Mouse (Mus musculus): Measurements from ENCODE around the gene Mapk8ip3. TPM values are rescaled to one million over a fixed set of nuclear protein-coding genes. Genes with fewer than 3 reads are reported as not detected.

Gene Mapk8ip3
- total and polyA plus RNA-seq, 3 experiments: 60.0 to 74.4 (median 67.9) TPM

- H3K36me3 ChIP-seq (ENCODE audit: control insufficient read depth, insufficient read depth, low read length): no peaks in the 10 kb centered on the region
- 8% methylated on average over 23 of the region's 23 CpGs for WGBS
- H3K9ac ChIP-seq (ENCODE audit: low read depth, low read length): peak overlapping the region; percentile 94
- H3K4me3 ChIP-seq: peak overlapping the region; percentile 93
- intact Hi-C loops (cut with DNase I): no loop called here
- H3K4me1 ChIP-seq (ENCODE audit: control insufficient read depth, insufficient read depth, low read length): peaks cover 3% of the 10 kb centered on the region
- H3K79me2 ChIP-seq (replicated peaks; ENCODE audit: control insufficient read depth, insufficient read depth, low read length): no peaks in the 10 kb centered on the region
- DNase-seq: no peak
- TF ChIP-seq EP300 (IDR thresholded peaks at IDR 0.05; ENCODE audit: insufficient read depth, low read depth, low read length) (no peak), POLR2A (IDR thresholded peaks at IDR 0.05; ENCODE audit: insufficient read depth, low read depth, low read length) (no peak), CTCF (IDR thresholded peaks at IDR 0.05) (no peak)
- no peaks in the 10 kb centered on the region for H3K27me3 ChIP-seq (ENCODE audit: control insufficient read depth, insufficient read depth, low read length)
- H3K27ac ChIP-seq: peak overlapping the region; percentile 92
These were observed 41.1 kb downstream of the Mapk8ip3 start for GRCm38 (mm10) chr17:24895571-24896240.

DNA sequence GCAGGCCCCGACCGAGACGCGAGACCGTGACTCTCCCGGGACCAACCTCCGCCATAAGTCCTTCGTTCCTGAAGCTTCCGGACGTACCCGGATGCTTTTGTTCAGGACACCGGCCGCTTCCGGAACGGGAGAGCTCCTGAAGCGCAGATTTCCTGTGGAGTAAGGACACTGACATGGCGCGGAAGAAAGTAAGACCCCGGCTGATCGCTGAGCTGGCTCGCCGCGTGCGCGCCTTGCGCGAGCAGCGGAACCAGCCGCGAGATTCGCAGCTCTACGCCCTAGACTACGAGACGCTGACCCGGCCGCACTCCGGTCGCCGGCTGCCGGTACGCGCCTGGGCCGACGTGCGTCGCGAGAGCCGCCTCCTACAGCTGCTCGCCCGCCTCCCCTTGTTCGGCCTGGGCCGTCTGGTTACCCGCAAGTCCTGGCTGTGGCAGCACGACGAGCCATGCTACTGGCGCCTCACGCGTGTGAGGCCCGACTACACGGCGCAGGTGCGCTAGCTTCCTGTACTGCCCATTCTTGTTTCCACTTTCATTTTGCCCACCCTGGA, 41.7 kb downstream of the Mapk8ip3 start, which contains the start of the genes Eme2 and Mrps34:
Gene Eme2 (minus strand): TSS at position 93 of the 553 bp plus-strand sequence.
Gene Mrps34 (plus strand): TSS at position 122 of the 553 bp plus-strand sequence.
- Histone ChIP-seq H3K4me3 (peak within 1 kb of the TSS; percentile 93), H3K4me1 (ENCODE audit: control insufficient read depth, insufficient read depth, low read length) (peaks cover 3% of the 10 kb centered on the region), H3K36me3 (ENCODE audit: control insufficient read depth, insufficient read depth, low read length) (no peaks in the 10 kb centered on the region), H3K27ac (peak within 1 kb of the TSS; percentile 92), H3K9ac (ENCODE audit: low read depth, low read length) (peak within 1 kb of the TSS; percentile 94), H3K27me3 (ENCODE audit: control insufficient read depth, insufficient read depth, low read length) (no peaks in the 10 kb centered on the region), H3K79me2 (replicated peaks; ENCODE audit: control insufficient read depth, insufficient read depth, low read length) (no peaks in the 10 kb centered on the region)
- intact Hi-C loops (cut with DNase I): no loop called here
- TF ChIP-seq POLR2A (IDR thresholded peaks at IDR 0.05; ENCODE audit: insufficient read depth, low read depth, low read length) (peak; percentile 82), CTCF (IDR thresholded peaks at IDR 0.05) (no peak), EP300 (IDR thresholded peaks at IDR 0.05; ENCODE audit: insufficient read depth, low read depth, low read length) (peak; percentile 72; the same call in 1 of the 2 replicates)
- under 1% methylated on average over 62 of the region's 62 CpGs for WGBS
- peak; percentile 86 to 88 for DNase-seq

GRCm38 (mm10) chr17:24894061-24894994, 42.4 kb downstream of the Mapk8ip3 start:
- WGBS: 10% methylated on average over 31 of the region's 31 CpGs
- Histone ChIP-seq H3K27ac (peak overlapping the region; percentile 92), H3K4me1 (ENCODE audit: control insufficient read depth, insufficient read depth, low read length) (peaks cover 3% of the 10 kb centered on the region), H3K79me2 (replicated peaks; ENCODE audit: control insufficient read depth, insufficient read depth, low read length) (no peaks in the 10 kb centered on the region), H3K36me3 (ENCODE audit: control insufficient read depth, insufficient read depth, low read length) (no peaks in the 10 kb centered on the region), H3K27me3 (ENCODE audit: control insufficient read depth, insufficient read depth, low read length) (no peaks in the 10 kb centered on the region), H3K4me3 (peak overlapping the region; percentile 93), H3K9ac (ENCODE audit: low read depth, low read length) (peak overlapping the region; percentile 94)
- DNase-seq: no peak
- intact Hi-C loops (cut with DNase I): no loop called here
- TF ChIP-seq POLR2A (IDR thresholded peaks at IDR 0.05; ENCODE audit: insufficient read depth, low read depth, low read length): no peak
- no peak for TF ChIP-seq CTCF (IDR thresholded peaks at IDR 0.05)
- TF ChIP-seq EP300 (IDR thresholded peaks at IDR 0.05; ENCODE audit: insufficient read depth, low read depth, low read length): no peak

DNA sequence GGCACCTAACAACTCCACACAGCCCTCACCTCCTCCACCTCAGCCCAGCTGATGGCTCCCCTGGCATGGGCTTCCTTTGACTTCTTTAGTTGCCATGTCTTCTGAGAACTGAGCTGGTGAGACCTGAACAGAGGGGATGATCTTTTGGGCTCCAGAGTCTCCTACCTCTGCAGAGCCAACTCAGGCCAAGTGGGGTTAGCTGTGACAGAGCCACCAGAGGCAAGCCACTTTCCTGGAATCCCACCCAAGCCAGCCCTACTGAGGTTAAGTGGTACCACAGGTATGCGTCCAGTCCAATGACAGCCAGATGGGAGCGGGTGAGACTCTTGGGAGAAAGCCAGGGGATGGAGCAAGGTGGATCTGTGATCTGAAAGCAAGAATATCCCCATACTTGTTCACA, 43.5 kb downstream of the Mapk8ip3 start:
- DNase-seq: no peak
- intact Hi-C loops (cut with DNase I): no loop called here
- H3K4me3 ChIP-seq: no peak overlapping the region
- no peak for TF ChIP-seq POLR2A (IDR thresholded peaks at IDR 0.05; ENCODE audit: insufficient read depth, low read depth, low read length)
- TF ChIP-seq EP300 (IDR thresholded peaks at IDR 0.05; ENCODE audit: insufficient read depth, low read depth, low read length): no peak
- TF ChIP-seq CTCF (IDR thresholded peaks at IDR 0.05): no peak
- H3K4me1 ChIP-seq (ENCODE audit: control insufficient read depth, insufficient read depth, low read length): peaks cover 4% of the 10 kb centered on the region; the same call in 1 of the 2 replicates
- H3K36me3 ChIP-seq (ENCODE audit: control insufficient read depth, insufficient read depth, low read length): no peaks in the 10 kb centered on the region
- H3K27ac ChIP-seq: no peak overlapping the region
- H3K79me2 ChIP-seq (replicated peaks; ENCODE audit: control insufficient read depth, insufficient read depth, low read length): no peaks in the 10 kb centered on the region
- no peak overlapping the region for H3K9ac ChIP-seq (ENCODE audit: low read depth, low read length)
- WGBS: 94% methylated on average over 2 of the region's 2 CpGs
- H3K27me3 ChIP-seq (ENCODE audit: control insufficient read depth, insufficient read depth, low read length): no peaks in the 10 kb centered on the region

DNA sequence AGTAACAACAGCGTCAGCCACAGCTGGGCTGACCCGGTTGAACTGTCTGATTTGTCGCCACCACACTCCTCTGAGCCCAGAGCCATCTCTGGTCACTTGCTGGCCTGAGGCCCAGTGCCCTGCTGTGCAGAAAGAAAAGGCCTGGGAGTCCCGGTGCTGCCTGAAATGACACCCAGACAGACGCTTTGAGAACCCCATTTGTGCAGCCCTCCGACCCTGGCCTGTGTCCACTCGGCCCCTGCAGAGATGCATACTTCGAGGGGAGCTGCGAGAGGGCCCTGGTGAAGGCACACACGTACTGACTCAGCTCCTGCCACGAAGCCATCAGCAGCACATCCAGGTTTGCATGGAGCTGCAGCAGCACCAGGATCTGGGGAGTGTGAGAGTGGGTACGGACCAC, 44.0 kb downstream of the Mapk8ip3 start:
- Histone ChIP-seq H3K9ac (ENCODE audit: low read depth, low read length) (no peak overlapping the region), H3K27me3 (ENCODE audit: control insufficient read depth, insufficient read depth, low read length) (no peaks in the 10 kb centered on the region), H3K4me3 (no peak overlapping the region), H3K4me1 (ENCODE audit: control insufficient read depth, insufficient read depth, low read length) (peaks cover 5% of the 10 kb centered on the region; the same call in 1 of the 2 replicates), H3K36me3 (ENCODE audit: control insufficient read depth, insufficient read depth, low read length) (no peaks in the 10 kb centered on the region), H3K79me2 (replicated peaks; ENCODE audit: control insufficient read depth, insufficient read depth, low read length) (no peaks in the 10 kb centered on the region), H3K27ac (no peak overlapping the region)
- no peak for DNase-seq
- 84% methylated on average over 12 of the region's 12 CpGs for WGBS
- TF ChIP-seq POLR2A (IDR thresholded peaks at IDR 0.05; ENCODE audit: insufficient read depth, low read depth, low read length) (no peak), CTCF (IDR thresholded peaks at IDR 0.05) (no peak), EP300 (IDR thresholded peaks at IDR 0.05; ENCODE audit: insufficient read depth, low read depth, low read length) (no peak)
- intact Hi-C loops (cut with DNase I): no loop called here

All from heart, adult 2 months (tissue).